Mouse (Mus musculus) monocyte, adult 5-6 weeks (primary cell): Measurements from ENCODE around the gene Cntfr. TPM values are rescaled to one million over a fixed set of nuclear protein-coding genes. Genes with fewer than 3 reads are reported as not detected.
"Not testable (repeated sequence)": the region's sequence is repeated elsewhere in the genome, so short reads cannot be mapped to it uniquely, and the experiment has no call there.

Experiments
- ATAC-seq: fragments of 153-309, 156-312 bp; replicated peaks from 2 replicates; pipeline ENCODE4 v1.8.0; 2017; ENCODE audit warnings: mild to moderate bottlenecking; ENCODE audit not compliant: low TSS enrichment, insufficient number of reproducible peaks, severe bottlenecking, poor library complexity, low FRiP score
- total RNA-seq: library from RNA; stranded (forward); fragments of 200-1000, 200-491, 200-594 nt; gene quantifications from 3 replicates; pipeline ENCODE4 v1.2.3, GENCODE M21; 2017

The Cntfr gene
- not detected in 3 replicates for total RNA-seq

- not testable (repeated sequence) for ATAC-seq
These were observed at the start of gene Cntfr for GRCm38 (mm10) chr4:41696930-41697841. TSS of gene Cntfr (minus strand) at chr4:41697089.

- ATAC-seq: no peak
These were observed 48.1 kb upstream of the Cntfr start for GRCm38 (mm10) chr4:41745021-41745420.

GRCm38 (mm10) chr4:41744131-41744530, 47.2 kb upstream of the Cntfr start:
- no peak for ATAC-seq

- peak; percentile 84 for ATAC-seq
These were observed 44.3 kb upstream of the Cntfr start for GRCm38 (mm10) chr4:41741158-41741560.

GRCm38 (mm10) chr4:41740380-41741157, 43.7 kb upstream of the Cntfr start:
- peak; percentile 65 for ATAC-seq

- no peak for ATAC-seq
These were observed 42.4 kb upstream of the Cntfr start for GRCm38 (mm10) chr4:41739260-41739659.

- ATAC-seq: no peak
These were observed 41.3 kb upstream of the Cntfr start for GRCm38 (mm10) chr4:41738256-41738603.

- ATAC-seq: peak; percentile 44; the same call in 1 of the 2 replicates
These were observed 40.8 kb upstream of the Cntfr start for GRCm38 (mm10) chr4:41737602-41738255.

- no peak for ATAC-seq
These were observed 34.3 kb upstream of the Cntfr start, which contains the start of gene Arid3c for GRCm38 (mm10) chr4:41731052-41731765. TSS of gene Arid3c (minus strand) at chr4:41731142.

- ATAC-seq: no peak
These were observed 30.1 kb upstream of the Cntfr start for GRCm38 (mm10) chr4:41726826-41727621.

- peak; percentile 98 for ATAC-seq
These were observed 26.0 kb upstream of the Cntfr start, which contains the start of gene Dctn3 for GRCm38 (mm10) chr4:41722918-41723351. TSS of gene Dctn3 (minus strand) at chr4:41723170.

- ATAC-seq: no peak
These were observed 19.9 kb upstream of the Cntfr start for GRCm38 (mm10) chr4:41716834-41717233.

- ATAC-seq: no peak
These were observed 18.7 kb upstream of the Cntfr start for GRCm38 (mm10) chr4:41715596-41715995.

- no peak for ATAC-seq
These were observed 18.2 kb upstream of the Cntfr start for GRCm38 (mm10) chr4:41715082-41715481.

GRCm38 (mm10) chr4:41714276-41714675, 17.4 kb upstream of the Cntfr start:
- ATAC-seq: 0 out of 2 replicates have a peak, but pooled peaks have one; percentile 32

- ATAC-seq: peak; percentile 24; the same call in 1 of the 2 replicates
These were observed 16.5 kb upstream of the Cntfr start, which contains the start of gene Rpp25l for GRCm38 (mm10) chr4:41713197-41714067. TSS of gene Rpp25l (minus strand) at chr4:41713534.
